Mouse (Mus musculus): ENCODE data around the gene Pptc7.

GRCm38 (mm10) chr5:122287026-122287425 is 2.9 kb downstream of the Pptc7 start:
- TF ChIP-seq CTCF (conservative IDR thresholded peaks at IDR 0.05; ENCODE audit: low read length): no peak
- TF ChIP-seq NANOG (IDR thresholded peaks at IDR 0.05; ENCODE audit: borderline replicate concordance, low read length): no peak
- no peak for TF ChIP-seq POU5F1 (IDR thresholded peaks at IDR 0.05; ENCODE audit: borderline replicate concordance, low read length)
